Mouse (Mus musculus) forebrain, embryonic 15.5 days (tissue): ENCODE measurements around the gene Acta1. TPM values are rescaled to one million over a fixed set of nuclear protein-coding genes. Genes with fewer than 3 reads are reported as not detected.

ENCODE experiments used
- polyA plus RNA-seq: library from polyadenylated mRNA; unstranded; fragments of >200 nt; fragmentation: Nextera tagmentation; extraction: Ambion mirVana; gene quantifications from 2 replicates; pipeline ENCODE4 v1.2.1, GENCODE M21; 2015

Acta1 gene
- polyA plus RNA-seq, 1 experiment from 2014 or later, result 7.0 TPM

Other genes with a start within 250 kb of the Acta1 start
- 8.6 and 10.4 TPM in 2 replicates for gene Rhou, start 240.8 kb downstream of the Acta1 start, polyA plus RNA-seq
- 78.2 and 78.5 TPM in 2 replicates for gene Rab4a, start 88.8 kb downstream of the Acta1 start, polyA plus RNA-seq
- 8.2 and 8.3 TPM in 2 replicates for gene Ccsap, start 34.5 kb downstream of the Acta1 start, polyA plus RNA-seq
- 31.9 and 33.4 TPM in 2 replicates for gene Nup133, start 54.5 kb upstream of the Acta1 start, polyA plus RNA-seq
- 10.6 and 10.7 TPM in 2 replicates for gene Abcb10, start 88.4 kb upstream of the Acta1 start, polyA plus RNA-seq
- 30.5 and 31.4 TPM in 2 replicates for gene Taf5l, start 126.6 kb upstream of the Acta1 start, polyA plus RNA-seq
- gene Urb2, start 126.8 kb upstream of the Acta1 start, polyA plus RNA-seq, result 3.7 and 3.8 TPM in 2 replicates